Mouse (Mus musculus) heart, embryonic 11.5 days (tissue): ENCODE results near the gene Gm20521. TPM values are rescaled to one million over a fixed set of nuclear protein-coding genes. Genes with fewer than 3 reads are reported as not detected.

ENCODE experiments used
- ATAC-seq: fragments of 200-750 bp; cut with Nextera tagmentation; replicated peaks from 2 replicates; pipeline ENCODE4 v1.8.0; 2017; ENCODE audit warnings: moderate library complexity; ENCODE audit not compliant: insufficient number of reproducible peaks, low FRiP score, low TSS enrichment
- H3K27ac ChIP-seq: fragments of 300-500 bp; sonication (generic); 2 replicates; pipeline ENCODE4 v1.5.1; 2014; ENCODE audit warnings: mild to moderate bottlenecking, low read depth, low read length
- H3K27me3 ChIP-seq: fragments of 300-500 bp; sonication (generic); 2 replicates; pipeline ENCODE4 v1.6.1; 2014; ENCODE audit warnings: mild to moderate bottlenecking, low read length, mixed read lengths; ENCODE audit not compliant: control insufficient read depth, insufficient read depth
- H3K36me3 ChIP-seq: fragments of 300-500 bp; sonication (generic); 2 replicates; pipeline ENCODE4 v1.6.1; 2014; ENCODE audit warnings: mild to moderate bottlenecking, low read length, moderate library complexity, mixed read lengths; ENCODE audit not compliant: control insufficient read depth, insufficient read depth
- H3K4me1 ChIP-seq: fragments of 300-500 bp; sonication (generic); 2 replicates; pipeline ENCODE4 v1.6.1; 2014; ENCODE audit warnings: low read length; ENCODE audit not compliant: control insufficient read depth, insufficient read depth
- H3K4me2 ChIP-seq: fragments of 300-500 bp; sonication (generic); 2 replicates; pipeline ENCODE4 v1.6.1; 2014; ENCODE audit warnings: mild to moderate bottlenecking, moderate library complexity
- H3K4me3 ChIP-seq: fragments of 300-500 bp; sonication (generic); 2 replicates; pipeline ENCODE4 v1.5.1; 2014; ENCODE audit warnings: low read depth, low read length
- H3K9ac ChIP-seq: fragments of 300-500 bp; sonication (generic); 2 replicates; pipeline ENCODE4 v1.6.1; 2014; ENCODE audit warnings: mild to moderate bottlenecking, low read depth, low read length, moderate library complexity
- H3K9me3 ChIP-seq: fragments of 300-500 bp; sonication (generic); replicated peaks from 2 replicates; pipeline ENCODE4 v1.6.1; 2016; ENCODE audit warnings: low read length; ENCODE audit not compliant: control insufficient read depth
- WGBS: fragments of 180-500 bp; shearing (Covaris S2); extraction: QIAGEN DNeasy Blood & Tissue Kit; methylation state at CpG from one replicate; pipeline ENCODE4 v1.1.7; 2014; ENCODE audit not compliant: insufficient replicate concordance; 5-methylcytosine and 5-hydroxymethylcytosine counted together
- polyA plus RNA-seq: library from polyadenylated mRNA; unstranded; fragments of >200 nt; fragmentation: Nextera tagmentation; extraction: Ambion mirVana; gene quantifications from 2 replicates; pipeline ENCODE4 v1.2.1, GENCODE M21; 2014

Gene Gm20521
- polyA plus RNA-seq, 1 experiment from 2014 or later, result 0.31 TPM

- Histone ChIP-seq H3K4me2 (peak within 1 kb of the TSS; percentile 91), H3K27ac (peak within 1 kb of the TSS; percentile 73), H3K4me3 (peak within 1 kb of the TSS; percentile 70), H3K36me3 (no peaks in the 10 kb centered on the region), H3K9ac (peak within 1 kb of the TSS; percentile 77), H3K9me3 (no peaks in the 10 kb centered on the region), H3K4me1 (peaks cover 10% of the 10 kb centered on the region; the same call in 1 of the 2 replicates), H3K27me3 (no peaks in the 10 kb centered on the region)
- peak; percentile 69 for ATAC-seq
- WGBS, result under 1% methylated on average over 46 of the region's 61 CpGs
Measured at GRCm38 (mm10) chr14:54877048-54877715, 6.1 kb upstream of the Gm20521 start, which contains the start of gene Ppp1r3e. Gene Ppp1r3e, minus strand, starts transcription at chr14:54877550.

- Histone ChIP-seq H3K4me3 (peak overlapping the region; percentile 56), H3K4me1 (peaks cover 13% of the 10 kb centered on the region), H3K9me3 (no peaks in the 10 kb centered on the region), H3K36me3 (peaks cover 4% of the 10 kb centered on the region; the same call in 1 of the 2 replicates), H3K27ac (peak overlapping the region; percentile 90; the same call in 1 of the 2 replicates), H3K4me2 (peak overlapping the region; percentile 73), H3K9ac (peak overlapping the region; percentile 78), H3K27me3 (no peaks in the 10 kb centered on the region)
- WGBS, result 28% methylated on average over 21 of the region's 21 CpGs
- no peak; the same call in 1 of the 2 replicates for ATAC-seq
Measured at GRCm38 (mm10) chr14:54884022-54884712, 926 bp downstream of the Gm20521 start.

- Histone ChIP-seq H3K27me3 (no peaks in the 10 kb centered on the region), H3K9me3 (no peaks in the 10 kb centered on the region), H3K4me3 (no peak overlapping the region), H3K36me3 (peaks cover 4% of the 10 kb centered on the region; the same call in 1 of the 2 replicates), H3K4me2 (no peak overlapping the region), H3K27ac (no peak overlapping the region), H3K9ac (no peak overlapping the region), H3K4me1 (peaks cover 13% of the 10 kb centered on the region)
- ATAC-seq, result no peak
- 87% methylated on average over 11 of the region's 11 CpGs for WGBS
Measured at GRCm38 (mm10) chr14:54885309-54885708, 2.1 kb downstream of the Gm20521 start.

GRCm38 (mm10) chr14:54892200-54892599 is 9.0 kb downstream of the Gm20521 start, which contains the start of gene Pabpn1:
Gene Pabpn1, plus strand, starts transcription at chr14:54892500.
- Histone ChIP-seq H3K27ac (peak within 1 kb of the TSS; percentile 83), H3K4me3 (peak within 1 kb of the TSS; percentile 96), H3K9ac (peak within 1 kb of the TSS; percentile 62), H3K27me3 (no peaks in the 10 kb centered on the region), H3K4me1 (peaks cover 21% of the 10 kb centered on the region), H3K4me2 (peak within 1 kb of the TSS; percentile 77), H3K36me3 (peaks cover 11% of the 10 kb centered on the region), H3K9me3 (no peaks in the 10 kb centered on the region)
- ATAC-seq, result no peak
- 97% methylated on average over 3 of the region's 3 CpGs for WGBS

GRCm38 (mm10) chr14:54893651-54894181 is 10.5 kb downstream of the Gm20521 start:
- peak; percentile 98 for ATAC-seq
- H3K4me2 ChIP-seq, result peak overlapping the region; percentile 79
- H3K4me1 ChIP-seq, result peaks cover 26% of the 10 kb centered on the region
- H3K4me3 ChIP-seq, result peak overlapping the region; percentile 96
- H3K9me3 ChIP-seq, result no peaks in the 10 kb centered on the region
- H3K36me3 ChIP-seq, result peaks cover 18% of the 10 kb centered on the region
- H3K9ac ChIP-seq, result peak overlapping the region; percentile 100
- under 1% methylated on average over 38 of the region's 38 CpGs for WGBS
- H3K27me3 ChIP-seq, result no peaks in the 10 kb centered on the region
- H3K27ac ChIP-seq, result peak overlapping the region; percentile 97

- Histone ChIP-seq H3K27ac (peak overlapping the region; percentile 97), H3K4me1 (peaks cover 26% of the 10 kb centered on the region), H3K9ac (peak overlapping the region; percentile 100), H3K4me3 (peak overlapping the region; percentile 96), H3K36me3 (peaks cover 18% of the 10 kb centered on the region), H3K4me2 (peak overlapping the region; percentile 79), H3K27me3 (no peaks in the 10 kb centered on the region), H3K9me3 (no peaks in the 10 kb centered on the region)
- peak; percentile 78 for ATAC-seq
- under 1% methylated on average over 53 of the region's 54 CpGs for WGBS
Measured at GRCm38 (mm10) chr14:54894296-54895151, 11.3 kb downstream of the Gm20521 start.

- Histone ChIP-seq H3K9ac (no peak overlapping the region), H3K4me1 (peaks cover 26% of the 10 kb centered on the region), H3K36me3 (peaks cover 18% of the 10 kb centered on the region), H3K4me3 (no peak overlapping the region), H3K4me2 (no peak overlapping the region), H3K27ac (no peak overlapping the region; the same call in 1 of the 2 replicates), H3K27me3 (no peaks in the 10 kb centered on the region), H3K9me3 (no peaks in the 10 kb centered on the region)
- ATAC-seq, result no peak
- WGBS, result 56% methylated on average over 2 of the region's 2 CpGs
Measured at GRCm38 (mm10) chr14:54897445-54897844, 14.2 kb downstream of the Gm20521 start.

- peaks cover 22% of the 10 kb centered on the region for H3K4me1 ChIP-seq
- 0% methylated on average over 3 of the region's 3 CpGs for WGBS
- no peak overlapping the region for H3K4me3 ChIP-seq
- H3K4me2 ChIP-seq, result no peak overlapping the region
- H3K9ac ChIP-seq, result no peak overlapping the region
- no peaks in the 10 kb centered on the region for H3K9me3 ChIP-seq
- H3K27ac ChIP-seq, result no peak overlapping the region
- H3K36me3 ChIP-seq, result peaks cover 18% of the 10 kb centered on the region
- H3K27me3 ChIP-seq, result no peaks in the 10 kb centered on the region
- ATAC-seq, result no peak; the same call in 1 of the 2 replicates
Measured at GRCm38 (mm10) chr14:54900383-54900782, 17.1 kb downstream of the Gm20521 start.
